ENCODE assay signal across 13 mouse cellular contexts in the genomic region with DNA sequence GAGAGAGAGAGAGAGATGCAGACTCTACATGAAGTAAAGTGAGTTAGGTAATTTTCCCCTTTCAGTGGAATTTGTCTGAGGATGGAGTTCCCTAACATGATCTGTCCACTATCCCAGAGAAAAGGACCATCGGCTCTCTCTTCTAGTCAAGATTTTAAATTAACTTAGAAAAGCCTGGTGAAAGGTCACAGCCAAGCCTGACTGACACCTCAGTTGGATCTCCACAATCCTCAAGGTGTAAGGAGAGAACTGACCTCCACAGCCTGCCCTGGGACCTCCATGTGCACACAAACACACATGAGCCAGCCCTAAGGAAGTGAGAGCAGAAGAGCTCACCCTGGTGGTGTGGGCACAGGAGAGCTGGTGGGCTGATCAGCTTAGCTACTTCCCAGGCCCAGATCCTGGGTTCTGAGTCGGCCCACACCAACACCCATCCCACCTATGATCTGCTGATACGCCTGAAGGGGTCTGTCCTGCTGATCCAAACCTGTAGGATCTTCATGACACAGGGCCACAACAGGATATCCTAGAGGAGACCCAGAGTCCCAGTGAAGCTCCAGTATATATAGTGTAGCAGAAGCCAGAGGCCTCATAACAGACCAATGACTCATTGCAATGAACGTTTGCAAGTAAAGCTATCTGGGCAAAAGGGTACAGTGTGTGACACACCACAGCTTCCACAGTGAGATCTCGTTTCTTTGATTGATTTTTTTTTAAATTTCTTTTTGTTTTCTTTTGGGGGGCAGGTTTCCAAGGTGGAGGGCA. TPM values are rescaled to one million over a fixed set of nuclear protein-coding genes. Genes with fewer than 3 reads are reported as not detected.
DNase-seq lines count a peak whose midpoint lies in the region; ATAC-seq and TF ChIP-seq lines count a peak whose summit lies in the region.
"Had no signal": no experiment of that assay in that cellular context is flagged by ENCODE, and none has a peak within 500 bp of the region (broad histone marks: within the 10 kb centered on the region; RNA-seq: fewer than 3 reads in every experiment).

No protein-coding gene starts in this region.

- H3ac ChIP-seq in C2C12 (ENCODE audit: control insufficient read depth, insufficient read length, low read depth) (no peak overlapping the region), myocyte (ENCODE audit: control insufficient read depth, insufficient read length) (no peak overlapping the region)

- no peak overlapping the region for H3K4me3 ChIP-seq in kidney, embryonic 16.5 days (ENCODE audit: low read length)
- H3K4me3 ChIP-seq in C2C12 (ENCODE audit: insufficient read depth, poor library complexity, severe bottlenecking): no peak overlapping the region
- no peak overlapping the region for H3K4me3 ChIP-seq in brown adipose tissue, adult 24 weeks (ENCODE audit: insufficient read depth, low read depth, low read length)
- H3K4me3 ChIP-seq in myocyte: no peak overlapping the region
- H3K4me3 ChIP-seq in forebrain, embryonic 13.5 days: no peak overlapping the region
- H3K4me3 ChIP-seq in hindbrain, embryonic 13.5 days: no peak overlapping the region
- H3K4me3 ChIP-seq in midbrain, embryonic 10.5 days: no peak overlapping the region
- H3K4me3 ChIP-seq: heart, adult 2 months; liver, embryonic 13.5 days had no signal

- ATAC-seq in kidney, embryonic 16.5 days (ENCODE audit: low FRiP score, low TSS enrichment): peak; percentile 19; the same call in 1 of the 2 replicates
- ATAC-seq in forebrain, embryonic 13.5 days: no peak
- ATAC-seq in hindbrain, embryonic 13.5 days (ENCODE audit: low FRiP score): no peak

- no peak for DNase-seq in kidney, postnatal 10 days
- no peak for DNase-seq in midbrain, embryonic 10.5 days (ENCODE audit: low spot score)
- DNase-seq: cerebellum, adult 9-10 months; heart, adult 2 months; liver, embryonic 13.5 days; thymus, postnatal 25 days had no signal

- TF ChIP-seq CTCF in C2C12 (IDR thresholded peaks at IDR 0.05; ENCODE audit: control insufficient read depth, insufficient read depth, insufficient read length): peak; percentile 6

- no peak for TF ChIP-seq POLR2A in myocyte (IDR thresholded peaks at IDR 0.05; ENCODE audit: insufficient read length, low read depth)

- 59% methylated on average over 5 of the region's 5 CpGs for WGBS in kidney, embryonic 16.5 days
- WGBS in forebrain, embryonic 13.5 days: 78% methylated on average over 5 of the region's 5 CpGs
- 84% methylated on average over 5 of the region's 5 CpGs for WGBS in hindbrain, embryonic 13.5 days
- 79% methylated on average over 5 of the region's 5 CpGs for WGBS in midbrain, embryonic 10.5 days

- H3K9ac ChIP-seq in kidney, embryonic 16.5 days (replicated peaks; ENCODE audit: low read length): no peak overlapping the region
- H3K9ac ChIP-seq in forebrain, embryonic 13.5 days: no peak overlapping the region
- H3K9ac ChIP-seq in hindbrain, embryonic 13.5 days: no peak overlapping the region
- H3K9ac ChIP-seq: liver, embryonic 13.5 days had no signal

- no peaks in the 10 kb centered on the region for H3K79me2 ChIP-seq in C2C12 (ENCODE audit: control insufficient read depth, insufficient read depth)
- no peaks in the 10 kb centered on the region for H3K79me2 ChIP-seq in myocyte (ENCODE audit: control insufficient read depth, insufficient read depth)

- peaks cover 12% of the 10 kb centered on the region for H3K4me1 ChIP-seq in kidney, embryonic 16.5 days (ENCODE audit: insufficient read depth, low read length)
- H3K4me1 ChIP-seq in brown adipose tissue, adult 24 weeks (ENCODE audit: control insufficient read depth, insufficient read depth, insufficient read length, low read length): peaks cover 3% of the 10 kb centered on the region; the same call in 1 of the 2 replicates
- H3K4me1 ChIP-seq in forebrain, embryonic 13.5 days: no peaks in the 10 kb centered on the region
- no peaks in the 10 kb centered on the region for H3K4me1 ChIP-seq in hindbrain, embryonic 13.5 days (replicated peaks)
- H3K4me1 ChIP-seq in midbrain, embryonic 10.5 days: no peaks in the 10 kb centered on the region
- H3K4me1 ChIP-seq: liver, embryonic 13.5 days had no signal

- H3K27ac ChIP-seq in kidney, embryonic 16.5 days (ENCODE audit: low read length): no peak overlapping the region
- H3K27ac ChIP-seq in brown adipose tissue, adult 24 weeks (replicated peaks; ENCODE audit: low read depth, low read length): peak overlapping the region; percentile 55
- H3K27ac ChIP-seq in forebrain, embryonic 13.5 days: no peak overlapping the region
- H3K27ac ChIP-seq in hindbrain, embryonic 13.5 days: no peak overlapping the region
- no peak overlapping the region for H3K27ac ChIP-seq in midbrain, embryonic 10.5 days (replicated peaks)
- H3K27ac ChIP-seq: heart, adult 2 months; liver, embryonic 13.5 days; macrophage had no signal

- H3K36me3 ChIP-seq in kidney, embryonic 16.5 days (ENCODE audit: insufficient read depth, low read length): no peaks in the 10 kb centered on the region
- H3K36me3 ChIP-seq in C2C12 (ENCODE audit: control insufficient read depth, insufficient read depth) (no peaks in the 10 kb centered on the region), myocyte (ENCODE audit: control insufficient read depth, insufficient read depth) (no peaks in the 10 kb centered on the region)
- no peaks in the 10 kb centered on the region for H3K36me3 ChIP-seq in forebrain, embryonic 13.5 days (ENCODE audit: poor library complexity, severe bottlenecking)
- no peaks in the 10 kb centered on the region for H3K36me3 ChIP-seq in hindbrain, embryonic 13.5 days
- H3K36me3 ChIP-seq in midbrain, embryonic 10.5 days: no peaks in the 10 kb centered on the region
- H3K36me3 ChIP-seq: liver, embryonic 13.5 days had no signal

- no peaks in the 10 kb centered on the region for H3K79me3 ChIP-seq in C2C12 (ENCODE audit: low read depth)

- no peaks in the 10 kb centered on the region for H3K9me3 ChIP-seq in kidney, embryonic 16.5 days (ENCODE audit: low read length)
- no peaks in the 10 kb centered on the region for H3K9me3 ChIP-seq in forebrain, embryonic 13.5 days (replicated peaks)
- no peaks in the 10 kb centered on the region for H3K9me3 ChIP-seq in hindbrain, embryonic 13.5 days
- no peaks in the 10 kb centered on the region for H3K9me3 ChIP-seq in midbrain, embryonic 10.5 days (replicated peaks)
- H3K9me3 ChIP-seq: liver, embryonic 13.5 days had no signal

- H3K27me3 ChIP-seq in kidney, embryonic 16.5 days (ENCODE audit: insufficient read depth, low read length): no peaks in the 10 kb centered on the region
- no peaks in the 10 kb centered on the region for H3K27me3 ChIP-seq in C2C12 (ENCODE audit: control insufficient read depth, insufficient read depth, insufficient read length)
- H3K27me3 ChIP-seq in myocyte (ENCODE audit: control insufficient read depth, insufficient read depth, insufficient read length): no peaks in the 10 kb centered on the region
- no peaks in the 10 kb centered on the region for H3K27me3 ChIP-seq in forebrain, embryonic 13.5 days
- H3K27me3 ChIP-seq in hindbrain, embryonic 13.5 days: no peaks in the 10 kb centered on the region
- H3K27me3 ChIP-seq in midbrain, embryonic 10.5 days (ENCODE audit: low read depth, poor library complexity, severe bottlenecking): no peaks in the 10 kb centered on the region
- H3K27me3 ChIP-seq: liver, embryonic 13.5 days had no signal

- H3K4me2 ChIP-seq in kidney, embryonic 16.5 days (replicated peaks; ENCODE audit: low read depth, low read length): no peak overlapping the region
- H3K4me2 ChIP-seq in myocyte (ENCODE audit: low read depth): peak overlapping the region; percentile 64
- H3K4me2 ChIP-seq in forebrain, embryonic 13.5 days: no peak overlapping the region
- no peak overlapping the region for H3K4me2 ChIP-seq in hindbrain, embryonic 13.5 days
- H3K4me2 ChIP-seq: liver, embryonic 13.5 days had no signal

TF ChIP-seq in C2C12, 6 proteins besides CTCF, POLR2A, EP300 and RAD21:
- TF ChIP-seq FOSL1 (IDR thresholded peaks at IDR 0.05; ENCODE audit: insufficient read depth, low read length, poor library complexity, severe bottlenecking) (peak; percentile 45), MYOD1 (IDR thresholded peaks at IDR 0.05; ENCODE audit: control insufficient read depth, insufficient read length, low read depth) (no peak), MYOG (IDR thresholded peaks at IDR 0.05; ENCODE audit: control insufficient read depth, extremely low read depth, insufficient read length) (no peak)

TF ChIP-seq in myocyte, 11 proteins besides CTCF, POLR2A, EP300 and RAD21:
- no peak for TF ChIP-seq MYOD1 (IDR thresholded peaks at IDR 0.05; ENCODE audit: control insufficient read depth in 1 of 3, insufficient read length in 2 of 3, low read depth in 2 of 3)
- no peak for TF ChIP-seq USF1 (IDR thresholded peaks at IDR 0.05; ENCODE audit: low read depth)

RNA-seq across cellular contexts. Expression of a gene that starts 12.6 kb away (rescaled TPM):
- polyA plus RNA-seq in kidney, embryonic 16.5 days (2015; fragmentation: Nextera tagmentation; extraction: Ambion mirVana): 5.1 and 6.8 TPM in 2 replicates
- polyA plus RNA-seq in C2C12 (2012; fragmentation: generic; extraction: Trizol) (4.6 TPM), myocyte (2012; fragmentation: generic; extraction: Trizol) (4.8 TPM)
- 5.4 and 8.6 TPM in 2 replicates for polyA plus RNA-seq in brown adipose tissue, adult 24 weeks (2012; ENCODE audit: insufficient read depth, insufficient read length, missing spikeins)
- polyA plus RNA-seq in forebrain, embryonic 13.5 days (2015; fragmentation: Nextera tagmentation; extraction: Ambion mirVana): 6.4 and 7.1 TPM in 2 replicates
- 7.5 and 8.1 TPM in 2 replicates for polyA plus RNA-seq in hindbrain, embryonic 13.5 days (2015; fragmentation: Nextera tagmentation; extraction: Ambion mirVana)
- polyA plus RNA-seq in midbrain, embryonic 10.5 days (2016; fragmentation: Nextera tagmentation; extraction: Ambion mirVana): 3.9 and 4.5 TPM in 2 replicates

RNA-seq across cellular contexts. Expression of a gene that starts 13.7 kb away (rescaled TPM):
- 39.7 and 42.5 TPM in 2 replicates for polyA plus RNA-seq in kidney, embryonic 16.5 days (2015; fragmentation: Nextera tagmentation; extraction: Ambion mirVana)
- polyA plus RNA-seq in C2C12 (2012; fragmentation: generic; extraction: Trizol) (17.5 TPM), myocyte (2012; fragmentation: generic; extraction: Trizol) (10.8 TPM)
- 15.9 and 42.5 TPM in 2 replicates for polyA plus RNA-seq in brown adipose tissue, adult 24 weeks (2012; ENCODE audit: insufficient read depth, insufficient read length, missing spikeins)
- 22.1 and 22.8 TPM in 2 replicates for polyA plus RNA-seq in forebrain, embryonic 13.5 days (2015; fragmentation: Nextera tagmentation; extraction: Ambion mirVana)
- 23.9 and 24.7 TPM in 2 replicates for polyA plus RNA-seq in hindbrain, embryonic 13.5 days (2015; fragmentation: Nextera tagmentation; extraction: Ambion mirVana)
- 31.0 and 31.7 TPM in 2 replicates for polyA plus RNA-seq in midbrain, embryonic 10.5 days (2016; fragmentation: Nextera tagmentation; extraction: Ambion mirVana)
